Mouse (Mus musculus): Measurements from ENCODE around the gene Tcte1. TPM values are rescaled to one million over a fixed set of nuclear protein-coding genes. Genes with fewer than 3 reads are reported as not detected.
A peak's percentile ranks its signal among the peaks of the same experiment; 100 is the strongest.

Tcte1 gene
- polyA plus RNA-seq, 1 experiment from 2014 or later: 1.4 TPM

DNA sequence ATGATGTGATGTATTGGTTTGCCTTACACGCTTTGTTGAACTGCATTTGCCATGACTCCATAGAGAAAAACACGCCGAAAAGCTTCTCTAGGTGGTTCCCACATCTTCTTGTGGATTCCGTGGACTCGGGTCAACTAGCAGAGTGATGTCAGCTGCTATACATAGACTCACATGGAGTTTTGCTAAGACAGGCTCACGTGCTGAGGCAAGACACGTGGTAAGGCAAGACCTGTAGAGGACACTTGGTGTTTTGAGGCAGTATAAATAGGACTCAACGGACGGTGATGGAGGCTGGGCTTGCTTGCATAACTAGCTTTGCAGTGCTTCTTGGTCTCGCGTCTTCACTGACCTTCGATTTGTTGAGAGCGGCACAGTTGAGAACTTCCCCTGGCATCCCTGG is 24.8 kb upstream of the Tcte1 start:
- Histone ChIP-seq H3K4me3 (no peak overlapping the region), H3K4me1 (peaks cover 7% of the 10 kb centered on the region), H3K9me3 (replicated peaks) (no peaks in the 10 kb centered on the region), H3K27ac (replicated peaks) (no peak overlapping the region), H3K36me3 (no peaks in the 10 kb centered on the region), H3K27me3 (ENCODE audit: low read depth, poor library complexity, severe bottlenecking) (no peaks in the 10 kb centered on the region)
- 84% methylated on average over 13 of the region's 13 CpGs for WGBS
- no peak for DNase-seq (ENCODE audit: low spot score)

DNA sequence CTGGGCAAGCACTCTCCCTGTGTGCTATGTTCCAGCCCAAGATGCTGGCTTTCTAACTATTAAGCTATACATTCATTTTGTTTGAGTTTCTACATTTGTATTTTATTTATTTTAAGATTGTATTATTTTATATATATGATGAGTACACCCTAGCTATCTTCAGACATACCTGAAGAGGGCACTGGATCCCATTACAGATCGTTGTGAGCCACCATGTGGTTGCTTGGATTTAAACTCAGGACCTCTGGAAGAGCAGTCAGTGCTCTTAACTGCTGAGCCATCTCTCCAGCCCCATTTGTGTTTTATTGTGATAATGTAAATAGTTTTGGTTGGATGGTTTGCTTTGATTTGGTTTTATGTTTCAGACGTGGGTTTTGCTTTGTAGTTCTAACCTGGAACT is 23.7 kb upstream of the Tcte1 start:
- H3K9me3 ChIP-seq (replicated peaks): no peaks in the 10 kb centered on the region
- H3K4me3 ChIP-seq: no peak overlapping the region
- no peaks in the 10 kb centered on the region for H3K36me3 ChIP-seq
- H3K27me3 ChIP-seq (ENCODE audit: low read depth, poor library complexity, severe bottlenecking): no peaks in the 10 kb centered on the region
- DNase-seq (ENCODE audit: low spot score): no peak
- no peak overlapping the region for H3K27ac ChIP-seq (replicated peaks)
- peaks cover 7% of the 10 kb centered on the region for H3K4me1 ChIP-seq
- WGBS: 62% methylated on average over 2 of the region's 2 CpGs

DNA sequence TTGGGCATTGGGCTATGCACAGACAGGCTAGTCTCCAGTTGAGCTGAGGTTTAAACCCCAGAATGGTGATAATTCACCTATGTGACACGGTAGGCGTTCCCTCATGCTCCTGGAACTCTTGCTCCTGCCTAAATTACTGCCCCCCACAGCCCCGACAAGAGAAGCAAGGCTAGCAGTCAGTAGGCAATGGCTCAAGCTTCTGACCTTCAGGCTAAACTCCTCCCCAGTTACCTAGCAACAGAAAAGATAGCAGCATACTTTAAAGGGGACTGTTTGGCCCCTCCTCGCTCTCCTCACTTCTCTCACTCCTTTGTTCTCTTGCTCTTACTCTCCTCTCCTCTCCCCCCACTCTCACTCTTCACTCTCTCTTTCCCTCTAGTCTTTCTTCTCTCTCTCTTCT is 22.3 kb upstream of the Tcte1 start:
- H3K4me1 ChIP-seq: peaks cover 7% of the 10 kb centered on the region
- H3K27me3 ChIP-seq (ENCODE audit: low read depth, poor library complexity, severe bottlenecking): no peaks in the 10 kb centered on the region
- no peak for DNase-seq (ENCODE audit: low spot score)
- H3K27ac ChIP-seq (replicated peaks): peak overlapping the region; percentile 52; the same call in 1 of the 2 replicates
- no peaks in the 10 kb centered on the region for H3K9me3 ChIP-seq (replicated peaks)
- no peaks in the 10 kb centered on the region for H3K36me3 ChIP-seq
- H3K4me3 ChIP-seq: no peak overlapping the region
- 44% methylated on average over 4 of the region's 4 CpGs for WGBS

DNA sequence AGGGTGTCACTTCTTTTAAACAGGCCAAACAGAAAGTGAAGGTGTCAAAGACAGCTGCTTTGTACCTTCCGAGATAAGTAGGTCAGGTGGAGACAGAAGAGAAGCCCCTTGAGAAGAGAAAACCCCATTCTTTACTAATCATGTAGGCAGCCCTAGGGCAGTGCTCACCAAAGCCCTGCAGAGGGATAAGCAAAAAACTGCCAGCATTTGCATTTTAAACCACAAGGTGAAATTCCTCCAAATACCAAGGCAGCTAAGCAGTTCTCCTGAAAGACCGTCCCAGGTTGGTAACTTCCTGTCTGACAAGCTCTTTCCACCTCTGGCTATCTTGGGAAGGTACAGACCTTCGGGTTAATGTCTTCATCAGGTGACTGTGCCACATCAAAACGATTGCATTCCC is 20.9 kb upstream of the Tcte1 start:
- Histone ChIP-seq H3K4me3 (no peak overlapping the region), H3K9me3 (replicated peaks) (no peaks in the 10 kb centered on the region), H3K27me3 (ENCODE audit: low read depth, poor library complexity, severe bottlenecking) (no peaks in the 10 kb centered on the region), H3K27ac (replicated peaks) (no peak overlapping the region), H3K36me3 (no peaks in the 10 kb centered on the region), H3K4me1 (peaks cover 16% of the 10 kb centered on the region)
- 70% methylated on average over 4 of the region's 4 CpGs for WGBS
- no peak for DNase-seq (ENCODE audit: low spot score)

DNA sequence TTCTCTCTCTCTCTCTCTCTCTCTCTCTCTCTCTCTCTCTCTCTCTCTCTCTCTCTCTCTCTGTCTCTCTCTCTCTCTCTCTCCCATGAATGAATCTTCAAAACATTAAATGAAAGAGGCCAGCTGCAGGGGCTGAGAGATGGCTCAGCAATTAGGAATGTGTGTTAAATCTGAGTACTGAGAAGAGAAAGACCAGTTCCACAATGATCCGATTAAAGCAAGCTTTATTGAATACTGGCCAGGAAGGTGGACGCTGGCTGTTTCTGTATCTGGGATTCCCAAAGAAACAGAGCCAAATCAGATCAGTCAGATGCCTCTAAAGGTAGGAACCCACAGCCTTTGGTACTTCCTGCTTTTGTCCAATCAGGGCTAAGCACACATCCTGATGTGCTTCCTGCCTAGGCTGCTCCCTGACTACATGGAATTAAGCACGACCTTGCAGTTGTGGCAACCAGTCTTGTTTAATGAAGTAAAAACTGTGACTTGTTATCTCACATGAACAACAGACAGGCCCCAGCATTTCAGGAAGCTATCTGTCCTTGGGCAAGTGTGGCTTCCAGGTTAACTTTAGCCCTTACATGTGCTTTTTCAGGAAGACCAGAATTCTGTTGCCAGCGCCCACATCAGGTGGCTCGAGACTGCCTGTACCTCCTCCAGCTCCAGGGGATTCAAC is 19.8 kb upstream of the Tcte1 start:
- Histone ChIP-seq H3K27me3 (ENCODE audit: low read depth, poor library complexity, severe bottlenecking) (no peaks in the 10 kb centered on the region), H3K4me1 (peaks cover 20% of the 10 kb centered on the region), H3K4me3 (no peak overlapping the region), H3K9me3 (replicated peaks) (no peaks in the 10 kb centered on the region), H3K27ac (replicated peaks) (no peak overlapping the region), H3K36me3 (peaks cover 2% of the 10 kb centered on the region)
- WGBS: 66% methylated on average over 5 of the region's 5 CpGs
- no peak for DNase-seq (ENCODE audit: low spot score)

DNA sequence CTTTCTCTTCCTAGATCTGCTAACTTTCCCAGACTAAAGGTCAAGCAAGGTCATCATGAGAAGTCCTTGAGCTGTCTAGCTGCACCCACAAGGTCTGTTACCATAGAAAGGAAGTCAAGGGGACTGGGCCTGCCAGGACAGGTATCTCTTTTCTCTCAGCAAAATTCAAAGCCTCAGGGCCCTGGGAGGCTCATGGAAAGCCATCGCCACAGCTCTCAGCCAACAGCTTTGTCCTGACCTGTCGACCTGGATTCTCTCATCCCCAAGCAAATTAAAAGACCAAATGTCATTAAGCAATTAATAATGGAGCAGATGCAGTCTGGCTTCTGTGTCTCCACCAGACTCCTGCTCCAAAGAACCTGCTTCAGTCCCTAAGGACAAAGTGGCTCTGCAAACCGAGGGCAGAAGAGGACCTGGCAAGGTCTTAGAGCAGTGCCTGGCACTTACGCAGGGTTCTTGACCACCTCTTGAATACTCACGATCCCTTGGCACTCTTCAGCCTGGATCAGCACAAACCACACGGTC is 17.2 kb upstream of the Tcte1 start:
- no peaks in the 10 kb centered on the region for H3K9me3 ChIP-seq (replicated peaks)
- no peak overlapping the region for H3K27ac ChIP-seq (replicated peaks)
- H3K4me3 ChIP-seq: peak overlapping the region; percentile 83

DNA sequence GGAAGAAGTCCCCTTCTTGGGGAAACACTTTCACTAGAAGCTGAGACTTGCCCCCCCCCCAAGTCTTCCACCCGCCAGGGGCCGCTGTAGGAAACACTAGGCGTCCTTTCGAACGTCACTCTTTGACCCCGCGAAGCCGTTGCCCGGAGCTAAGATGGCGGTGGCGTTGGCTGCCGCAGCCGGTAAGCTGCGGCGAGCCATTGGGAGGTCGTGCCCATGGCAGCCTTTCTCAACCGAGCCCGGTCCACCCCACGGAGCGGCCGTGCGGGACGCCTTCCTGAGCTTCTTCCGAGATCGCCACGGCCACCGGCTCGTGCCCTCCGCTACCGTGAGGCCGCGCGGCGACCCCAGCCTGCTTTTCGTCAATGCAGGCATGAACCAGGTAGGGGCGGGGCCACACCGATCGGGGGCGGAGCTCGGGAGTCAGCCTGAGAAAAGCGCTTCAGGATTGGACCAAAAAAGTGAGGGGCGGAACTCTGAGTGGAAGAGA is 16.5 kb upstream of the Tcte1 start, which contains the start of gene Aars2:
TSS of gene Aars2 (plus strand) at position 142 of the 490 bp plus-strand sequence.
- WGBS: under 1% methylated on average over 42 of the region's 42 CpGs
- Histone ChIP-seq H3K27ac (replicated peaks) (peak within 1 kb of the TSS; percentile 94), H3K4me1 (peaks cover 13% of the 10 kb centered on the region), H3K27me3 (ENCODE audit: low read depth, poor library complexity, severe bottlenecking) (no peaks in the 10 kb centered on the region), H3K36me3 (peaks cover 31% of the 10 kb centered on the region), H3K4me3 (peak within 1 kb of the TSS; percentile 83), H3K9me3 (replicated peaks) (no peaks in the 10 kb centered on the region)
- DNase-seq (ENCODE audit: low spot score): peak; percentile 95

More for the DNA sequence above, 17.2 kb upstream of the Tcte1 start:
- H3K36me3 ChIP-seq: peaks cover 24% of the 10 kb centered on the region
- no peaks in the 10 kb centered on the region for H3K27me3 ChIP-seq (ENCODE audit: low read depth, poor library complexity, severe bottlenecking)
- 68% methylated on average over 6 of the region's 6 CpGs for WGBS
- H3K4me1 ChIP-seq: peaks cover 17% of the 10 kb centered on the region
- no peak for DNase-seq (ENCODE audit: low spot score)

DNA sequence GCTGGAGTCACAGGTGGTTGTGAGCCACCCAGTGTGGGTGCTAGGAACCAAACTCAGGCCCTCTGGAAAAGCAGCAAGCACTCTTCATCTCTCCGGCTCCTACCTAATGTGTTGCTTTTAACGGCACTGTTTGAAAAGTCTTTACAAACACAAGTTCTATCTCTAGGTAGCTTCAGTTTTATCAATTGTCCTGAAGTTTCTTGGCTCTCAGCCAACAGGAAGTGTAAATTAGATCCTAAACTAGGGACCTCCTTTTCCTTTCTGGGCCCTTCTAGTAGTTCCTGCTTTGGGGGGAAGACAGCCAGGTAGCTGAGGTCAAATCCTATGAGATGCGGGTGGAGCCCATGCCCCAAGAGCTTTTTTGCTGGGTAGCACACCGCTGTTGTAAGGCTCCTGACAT is 12.4 kb upstream of the Tcte1 start:
- Histone ChIP-seq H3K9me3 (replicated peaks) (no peaks in the 10 kb centered on the region), H3K36me3 (peaks cover 52% of the 10 kb centered on the region), H3K4me1 (peaks cover 22% of the 10 kb centered on the region), H3K27me3 (ENCODE audit: low read depth, poor library complexity, severe bottlenecking) (no peaks in the 10 kb centered on the region), H3K4me3 (no peak overlapping the region), H3K27ac (replicated peaks) (no peak overlapping the region)
- WGBS: 96% methylated on average over 4 of the region's 4 CpGs
- no peak for DNase-seq (ENCODE audit: low spot score)

DNA sequence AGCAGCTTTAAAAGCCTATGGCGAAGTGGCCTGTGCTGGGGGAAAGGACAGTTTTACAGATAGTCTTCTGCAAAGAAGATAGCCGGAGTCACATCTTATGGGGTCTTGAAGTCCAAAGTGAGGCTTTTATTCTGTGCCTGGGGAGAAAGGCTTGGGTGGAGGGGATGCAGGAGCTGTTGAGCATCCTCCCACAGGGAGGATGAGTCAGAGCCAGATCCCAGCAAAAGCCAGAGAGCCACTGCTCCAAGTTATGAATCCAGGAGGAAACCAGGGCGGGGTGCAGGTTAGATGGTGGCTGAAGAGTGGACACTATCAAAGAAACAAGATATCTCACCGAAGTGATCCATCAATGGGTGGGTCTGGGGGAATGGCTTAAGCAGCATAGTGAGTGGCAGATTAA is 11.5 kb upstream of the Tcte1 start:
- no peaks in the 10 kb centered on the region for H3K9me3 ChIP-seq (replicated peaks)
- peaks cover 20% of the 10 kb centered on the region for H3K4me1 ChIP-seq
- no peaks in the 10 kb centered on the region for H3K27me3 ChIP-seq (ENCODE audit: low read depth, poor library complexity, severe bottlenecking)
- no peak overlapping the region for H3K4me3 ChIP-seq
- peaks cover 58% of the 10 kb centered on the region for H3K36me3 ChIP-seq
- WGBS: 90% methylated on average over 4 of the region's 4 CpGs
- DNase-seq (ENCODE audit: low spot score): no peak
- no peak overlapping the region for H3K27ac ChIP-seq (replicated peaks)

DNA sequence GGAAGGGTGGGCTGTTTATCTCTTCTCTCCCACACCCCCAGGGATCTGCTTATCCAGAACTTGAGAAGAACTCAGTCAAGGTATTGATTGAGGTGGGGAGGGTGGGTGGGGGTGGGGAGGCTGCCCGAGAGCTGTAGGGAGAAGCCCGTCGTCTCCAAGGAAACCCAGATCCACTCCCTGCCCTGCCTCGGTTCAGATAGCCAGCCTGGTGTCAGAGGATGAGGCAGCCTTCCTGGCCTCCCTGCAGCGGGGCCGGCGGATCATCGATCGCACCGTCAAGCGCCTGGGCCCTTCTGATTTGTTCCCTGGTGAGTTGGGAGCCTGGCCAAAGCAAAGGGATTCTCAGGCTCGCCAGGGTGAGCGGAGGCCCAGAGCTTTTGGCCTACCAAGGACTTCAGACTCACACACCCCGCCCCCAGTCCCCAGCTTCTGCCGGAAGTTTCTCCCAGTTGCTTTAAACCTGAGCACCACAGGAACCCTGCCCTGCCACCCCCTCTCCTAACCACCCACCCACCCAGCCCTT is 8.0 kb upstream of the Tcte1 start:
- Histone ChIP-seq H3K4me3 (no peak overlapping the region), H3K27me3 (ENCODE audit: low read depth, poor library complexity, severe bottlenecking) (no peaks in the 10 kb centered on the region), H3K36me3 (peaks cover 75% of the 10 kb centered on the region), H3K27ac (replicated peaks) (peak overlapping the region; percentile 14; the same call in 1 of the 2 replicates), H3K4me1 (peaks cover 17% of the 10 kb centered on the region; the same call in 1 of the 2 replicates), H3K9me3 (replicated peaks) (no peaks in the 10 kb centered on the region)
- 51% methylated on average over 15 of the region's 15 CpGs for WGBS
- DNase-seq (ENCODE audit: low spot score): no peak

DNA sequence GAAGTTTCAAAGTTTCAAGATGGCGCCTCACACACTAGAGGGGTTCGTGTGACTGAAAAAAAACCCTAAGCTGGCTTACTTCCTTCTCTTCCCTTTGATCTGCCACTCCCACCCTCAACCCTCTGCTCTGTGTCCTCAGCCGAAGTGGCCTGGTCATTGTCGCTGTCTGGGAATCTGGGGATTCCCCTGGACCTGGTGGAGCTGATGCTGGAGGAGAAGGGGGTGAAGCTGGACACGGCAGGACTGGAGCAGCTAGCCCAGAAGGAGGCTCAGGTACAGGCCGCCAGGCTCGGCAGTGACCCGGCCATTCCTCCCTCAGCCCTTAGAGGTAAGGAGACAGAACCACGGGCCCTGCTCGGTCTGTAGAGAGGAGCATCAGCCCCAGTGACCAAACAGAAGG is 7.4 kb upstream of the Tcte1 start:
- Histone ChIP-seq H3K4me1 (peaks cover 19% of the 10 kb centered on the region; the same call in 1 of the 2 replicates), H3K27me3 (ENCODE audit: low read depth, poor library complexity, severe bottlenecking) (no peaks in the 10 kb centered on the region), H3K9me3 (replicated peaks) (no peaks in the 10 kb centered on the region), H3K36me3 (peaks cover 76% of the 10 kb centered on the region), H3K27ac (replicated peaks) (no peak overlapping the region), H3K4me3 (no peak overlapping the region)
- DNase-seq (ENCODE audit: low spot score): no peak
- 89% methylated on average over 10 of the region's 10 CpGs for WGBS

DNA sequence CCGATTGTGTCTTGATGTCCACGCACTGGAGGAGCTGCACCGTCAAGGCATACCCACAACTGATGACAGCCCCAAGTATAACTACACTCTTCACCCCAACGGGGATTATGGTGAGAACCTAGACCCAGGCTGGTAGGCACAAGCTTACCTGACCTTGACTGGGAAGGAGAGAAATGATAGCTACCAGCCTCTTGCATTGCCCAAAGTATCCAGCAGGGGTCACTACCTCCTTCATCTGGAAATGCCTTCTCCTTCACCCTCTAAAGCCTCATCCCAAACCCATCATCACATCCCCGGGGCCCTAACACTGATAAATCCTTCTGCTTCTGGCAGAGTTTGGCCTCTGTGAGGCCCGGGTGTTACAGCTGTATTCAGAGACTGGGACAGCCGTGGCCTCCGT is 6.7 kb upstream of the Tcte1 start:
- H3K4me3 ChIP-seq: no peak overlapping the region
- no peaks in the 10 kb centered on the region for H3K9me3 ChIP-seq (replicated peaks)
- H3K4me1 ChIP-seq: peaks cover 19% of the 10 kb centered on the region; the same call in 1 of the 2 replicates
- H3K36me3 ChIP-seq: peaks cover 76% of the 10 kb centered on the region
- peak; percentile 73 for DNase-seq (ENCODE audit: low spot score)
- 61% methylated on average over 8 of the region's 8 CpGs for WGBS
- no peak overlapping the region for H3K27ac ChIP-seq (replicated peaks)
- H3K27me3 ChIP-seq (ENCODE audit: low read depth, poor library complexity, severe bottlenecking): no peaks in the 10 kb centered on the region

DNA sequence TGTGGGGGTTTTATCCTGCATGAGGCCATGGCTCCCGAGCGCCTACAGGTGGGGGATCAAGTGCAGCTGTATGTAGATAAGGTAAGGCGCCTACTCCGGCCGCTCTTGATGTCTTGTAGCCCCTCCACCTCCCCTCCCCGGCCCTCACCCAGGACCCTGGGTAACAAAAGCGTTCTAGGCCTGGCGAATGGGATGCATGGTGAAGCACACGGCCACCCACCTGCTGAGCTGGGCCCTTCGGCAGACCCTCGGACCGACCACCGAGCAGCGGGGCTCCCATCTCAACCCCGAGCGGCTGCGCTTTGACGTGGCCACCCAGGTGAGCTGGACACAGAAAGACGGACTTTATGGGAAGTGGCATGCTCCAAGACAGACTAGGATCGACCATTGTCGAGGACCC is 6.1 kb upstream of the Tcte1 start:
- no peak overlapping the region for H3K27ac ChIP-seq (replicated peaks)
- peaks cover 73% of the 10 kb centered on the region for H3K36me3 ChIP-seq
- no peaks in the 10 kb centered on the region for H3K9me3 ChIP-seq (replicated peaks)
- H3K4me3 ChIP-seq: no peak overlapping the region
- peaks cover 19% of the 10 kb centered on the region; the same call in 1 of the 2 replicates for H3K4me1 ChIP-seq
- DNase-seq (ENCODE audit: low spot score): no peak
- peaks cover 1% of the 10 kb centered on the region; the same call in 1 of the 2 replicates for H3K27me3 ChIP-seq (ENCODE audit: low read depth, poor library complexity, severe bottlenecking)
- 91% methylated on average over 21 of the region's 21 CpGs for WGBS
